Mouse (Mus musculus) layer of hippocampus, adult 8-10 months (tissue): ENCODE measurements around the gene Sgca. TPM values are rescaled to one million over a fixed set of nuclear protein-coding genes. Genes with fewer than 3 reads are reported as not detected.

ENCODE experiments used
- DNase-seq, 2 experiments: peaks; one replicate each; pipeline ENCODE4 v3.0.0; 2022; ENCODE audit warnings: low spot score in 2 of 2
- total RNA-seq, 4 experiments: library from RNA; stranded (reverse); gene quantifications; 2 replicates each; pipeline ENCODE4 v1.2.4; 2022

Gene Sgca
- total RNA-seq, 4 experiments from 2014 or later, result 0.23 to 0.56 TPM; not detected in 2

DNA sequence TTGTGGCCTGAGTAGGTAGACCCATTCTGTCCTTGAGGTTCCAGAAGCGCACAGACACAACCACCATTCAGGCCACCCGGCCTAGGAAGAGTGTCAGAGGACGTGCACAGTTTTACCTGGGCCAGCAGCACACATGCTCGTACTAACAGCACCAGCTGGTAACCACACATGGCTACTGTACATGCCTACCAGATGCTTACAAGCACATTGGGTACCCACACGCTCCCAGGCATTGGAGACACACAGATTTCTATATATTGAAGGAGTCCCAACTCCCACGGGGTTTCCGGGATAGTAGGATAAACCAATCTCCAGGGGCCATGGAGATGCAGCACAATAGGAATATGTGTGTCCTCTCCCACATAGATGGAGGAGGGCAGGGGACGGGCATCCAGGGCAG lies 26.6 kb upstream of the Sgca start:
- peak; percentile 64 to 73 for DNase-seq

DNA sequence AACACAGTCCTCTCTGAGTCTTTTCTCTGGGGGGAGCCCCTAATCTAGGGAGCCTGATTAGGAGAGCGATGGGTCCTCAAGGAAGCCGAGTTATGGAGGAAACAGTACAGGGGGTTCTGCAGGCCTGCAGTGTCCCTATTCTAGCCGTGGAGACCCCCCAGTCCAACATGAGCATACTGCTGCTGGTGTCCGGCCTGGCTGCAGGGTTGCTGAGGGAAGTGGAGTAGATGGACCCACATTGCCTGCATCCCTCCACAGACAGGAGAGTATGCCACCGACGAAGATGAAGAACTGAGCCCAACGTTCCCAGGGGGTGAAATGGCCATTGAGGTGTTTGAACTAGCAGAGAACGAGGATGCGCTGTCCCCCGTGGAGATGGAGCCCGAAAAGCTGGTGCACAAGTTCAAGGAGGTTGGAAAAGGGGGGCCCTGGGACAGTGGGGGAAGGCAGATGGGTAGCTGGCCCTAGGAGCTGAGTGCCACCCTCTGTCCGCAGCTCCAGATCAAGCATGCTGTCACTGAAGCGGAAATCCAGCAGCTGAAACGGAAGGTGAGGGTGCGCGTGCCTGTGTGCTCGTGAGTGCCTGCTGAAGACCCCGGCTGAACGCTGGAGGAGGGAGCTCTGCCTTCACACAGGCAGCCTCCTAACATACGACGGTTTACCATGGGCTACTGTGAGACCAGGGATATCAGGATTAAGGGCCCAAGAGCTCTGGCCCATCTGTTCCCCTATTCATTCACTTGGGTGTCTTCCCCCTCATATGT lies 25.6 kb upstream of the Sgca start:
- DNase-seq, result no peak

DNA sequence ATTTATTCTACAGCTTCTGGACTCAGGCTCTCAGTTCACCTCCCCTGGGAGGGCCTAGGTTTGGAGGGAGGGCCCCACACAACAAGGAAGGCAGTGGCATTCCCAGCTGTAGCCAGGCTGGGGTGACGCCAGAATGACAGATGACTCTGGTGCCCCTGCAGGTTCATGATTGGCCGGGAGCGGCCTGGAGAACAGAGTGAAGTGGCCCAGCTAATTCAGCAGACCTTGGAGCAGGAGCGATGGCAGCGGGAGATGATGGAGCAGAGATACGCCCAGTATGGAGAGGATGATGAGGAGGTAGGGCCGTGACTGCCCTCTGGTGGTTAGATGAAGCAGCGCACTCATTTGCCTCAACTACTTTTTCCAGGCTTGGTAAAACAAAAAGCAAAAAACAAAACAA lies 24.9 kb upstream of the Sgca start:
- DNase-seq, result peak; percentile 67 to 72

DNA sequence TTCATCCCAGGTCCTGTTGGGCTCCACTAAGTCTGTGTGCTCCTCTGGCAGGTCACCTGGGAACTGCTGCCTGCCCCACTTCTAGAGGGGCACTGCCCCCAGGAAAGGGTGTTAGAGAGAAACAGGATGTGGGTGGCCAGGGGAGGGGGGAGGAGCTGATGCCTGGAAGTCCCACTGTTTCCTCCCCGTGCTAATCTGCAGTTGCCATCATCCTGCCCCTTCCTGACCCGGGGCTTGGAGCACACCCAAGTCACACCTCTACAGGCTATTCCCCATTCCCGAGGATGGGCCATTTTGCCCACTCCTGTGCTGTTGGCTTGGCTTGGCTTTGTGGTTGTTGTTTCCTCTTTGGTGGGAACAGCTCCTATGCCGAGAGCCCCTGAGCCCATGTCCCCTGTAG lies 24.4 kb upstream of the Sgca start:
- no peak for DNase-seq

DNA sequence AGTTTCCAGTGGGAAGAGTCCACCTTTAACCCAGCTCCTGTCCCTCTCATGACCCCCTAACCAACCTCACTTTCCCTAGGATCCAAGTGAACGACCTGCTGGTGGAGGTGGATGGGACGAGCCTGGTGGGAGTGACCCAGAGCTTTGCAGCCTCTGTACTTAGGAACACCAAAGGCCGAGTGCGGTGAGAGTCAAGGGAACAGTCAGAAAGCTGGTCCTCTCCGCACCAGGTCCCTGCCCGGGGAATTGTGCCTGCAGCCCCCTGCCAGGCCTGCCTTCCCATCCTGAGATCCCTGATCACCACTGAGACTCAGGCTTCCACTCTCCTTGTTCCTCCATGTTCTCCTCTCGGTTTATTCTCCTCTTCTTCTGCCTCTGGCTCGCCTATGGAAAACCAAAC lies 24.0 kb upstream of the Sgca start:
- no peak for DNase-seq

DNA sequence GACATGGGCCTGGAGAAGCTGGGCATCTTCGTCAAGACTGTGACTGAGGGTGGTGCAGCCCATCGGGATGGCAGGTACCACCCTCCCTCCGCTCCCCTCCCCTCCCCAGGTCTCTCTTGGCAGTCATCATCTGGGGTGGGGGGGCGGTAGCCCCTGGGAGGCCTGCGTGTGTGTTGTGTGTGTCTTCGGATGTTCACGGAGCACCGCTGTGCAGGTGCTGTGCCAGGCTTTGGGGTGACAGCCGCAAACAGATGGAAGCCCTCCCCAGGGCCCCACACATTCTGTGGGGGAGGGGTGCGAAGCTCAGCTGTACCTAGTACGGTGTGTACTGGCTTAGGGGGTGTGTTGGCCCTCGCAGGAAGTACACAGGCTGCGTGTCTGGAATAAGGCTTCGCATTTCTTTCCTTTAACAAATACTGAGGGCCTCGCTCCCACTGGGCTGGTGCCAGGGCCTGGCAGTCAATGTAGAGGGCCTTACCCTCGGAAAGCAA lies 22.0 kb upstream of the Sgca start:
- peak in 1 of 2 experiments; percentile 76 for DNase-seq

DNA sequence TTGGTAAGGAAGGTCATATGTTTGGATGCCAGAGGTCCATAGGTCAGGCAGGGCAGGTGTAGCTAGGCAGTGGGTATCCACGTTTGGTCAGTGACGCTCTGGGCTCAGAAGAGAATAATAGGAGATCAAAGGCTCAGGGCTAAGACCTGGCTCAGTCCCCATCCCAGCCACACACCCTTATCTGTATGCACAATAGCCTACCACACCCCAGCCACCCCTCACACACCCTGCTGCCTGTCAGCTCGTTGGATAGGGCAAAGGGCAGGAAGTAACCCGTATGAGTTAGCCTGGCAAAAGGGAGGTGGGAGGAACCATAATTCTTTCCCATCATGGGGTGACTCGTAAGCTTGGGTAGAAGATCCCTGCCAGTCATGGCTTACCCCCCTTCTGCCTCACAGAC lies 21.5 kb upstream of the Sgca start:
- DNase-seq, result no peak

DNA sequence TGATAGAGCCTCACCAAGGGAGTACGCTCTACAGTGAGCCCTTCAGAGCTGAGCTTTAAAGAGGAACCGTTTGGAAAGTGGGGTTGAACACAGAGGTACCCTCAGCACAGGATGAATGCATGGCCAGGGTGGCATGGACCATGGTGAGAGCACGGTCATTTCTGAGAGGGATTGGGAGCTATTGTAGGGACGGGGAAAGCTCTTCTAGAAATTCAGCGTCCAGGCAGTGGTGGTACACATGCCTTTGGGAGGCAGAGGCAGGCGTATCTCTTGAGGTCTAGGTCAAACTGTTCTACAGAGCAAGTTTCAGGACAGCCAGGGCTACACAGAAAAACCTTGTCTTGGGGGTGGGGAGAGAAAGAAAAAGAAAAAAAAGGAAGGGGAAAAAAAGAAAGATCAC lies 20.9 kb upstream of the Sgca start:
- no peak for DNase-seq

DNA sequence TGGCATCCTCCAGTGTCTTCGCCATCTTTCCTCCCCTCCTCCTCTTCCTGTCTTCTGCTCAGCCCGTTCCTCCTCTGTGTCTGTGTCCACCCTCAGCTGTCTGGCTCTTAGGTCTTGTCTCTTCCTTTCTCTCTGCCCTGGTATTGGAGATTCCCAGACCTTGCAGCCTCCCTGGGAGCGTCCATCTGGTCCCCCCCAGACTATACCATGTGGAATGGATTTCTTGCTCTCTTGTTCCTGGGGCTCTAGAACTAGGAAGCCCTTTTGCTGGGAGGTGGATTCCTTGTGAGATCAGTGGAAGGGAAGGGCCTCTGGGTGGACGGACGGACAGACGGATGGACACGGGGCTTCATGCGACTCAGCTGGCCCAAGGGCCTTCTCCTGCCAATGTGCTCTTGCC lies 20.0 kb upstream of the Sgca start:
- DNase-seq, result no peak

DNA sequence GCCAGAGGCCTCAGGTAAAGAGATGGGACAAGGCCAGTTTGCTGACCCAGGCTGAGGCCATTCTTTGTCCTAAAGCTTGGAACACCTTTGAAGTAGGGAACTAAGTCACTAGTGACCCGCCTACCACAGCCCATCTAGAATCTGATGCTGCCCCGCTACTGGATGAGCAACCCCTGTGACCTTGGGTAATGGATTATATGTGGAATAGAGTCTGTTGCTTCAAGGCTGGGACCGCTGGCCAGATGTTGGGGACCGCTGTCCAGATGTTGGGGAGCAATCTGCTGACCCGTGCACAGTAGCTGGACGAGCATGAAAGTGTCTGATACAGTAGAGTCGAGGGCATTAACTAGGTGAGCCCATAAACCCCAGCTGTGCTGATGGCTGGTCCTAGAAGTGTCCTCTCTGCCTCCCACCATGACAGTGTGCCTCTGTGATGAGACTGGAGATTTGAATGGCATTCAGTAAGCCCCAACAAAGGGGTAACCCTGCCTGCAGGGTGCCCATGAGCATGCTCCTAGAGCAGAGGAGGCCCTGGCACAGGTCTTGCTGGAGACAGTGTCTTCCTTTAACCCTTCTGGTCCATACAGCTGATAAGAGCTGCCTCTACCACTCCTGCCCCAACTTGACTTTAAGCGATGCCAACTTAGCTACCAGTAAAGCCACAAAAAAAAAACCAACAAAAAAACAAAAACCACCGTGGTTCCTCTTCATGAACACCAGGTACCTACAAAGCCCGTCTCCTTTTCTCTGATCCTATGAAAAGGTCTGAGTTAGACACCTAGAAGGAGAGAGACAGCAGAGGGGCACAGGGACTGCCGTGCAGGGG lies 19.0 kb upstream of the Sgca start:
- no peak for DNase-seq

DNA sequence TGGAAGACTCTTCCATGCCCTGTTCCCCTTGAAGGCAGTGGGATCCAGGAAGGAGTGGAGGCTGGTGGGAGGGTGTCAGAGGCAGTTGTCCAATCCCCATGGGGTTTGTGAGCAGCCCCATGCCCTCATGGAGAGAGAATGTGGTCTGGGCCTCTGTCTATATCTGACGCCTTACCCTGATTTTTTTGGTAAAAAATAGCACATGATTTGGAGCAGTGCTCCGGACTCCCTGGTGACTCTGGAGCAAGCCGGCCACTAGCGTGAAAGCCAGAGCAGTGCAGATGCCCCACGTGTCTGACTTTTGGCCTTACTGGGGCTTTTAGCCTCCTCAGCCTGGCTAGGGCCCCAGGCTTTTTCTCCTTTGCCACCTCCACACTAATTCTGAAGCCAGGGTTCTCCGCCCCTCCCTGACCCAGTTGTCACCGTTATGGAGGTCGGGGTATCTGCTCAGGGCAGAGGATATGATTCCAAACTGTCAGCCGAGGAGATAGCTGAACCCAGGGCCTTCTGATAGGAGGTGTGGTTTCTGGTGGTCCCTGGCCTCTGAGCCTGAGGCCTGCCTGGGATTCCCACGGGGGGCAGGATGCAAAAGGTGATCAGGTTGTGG lies 18.2 kb upstream of the Sgca start:
- no peak for DNase-seq

DNA sequence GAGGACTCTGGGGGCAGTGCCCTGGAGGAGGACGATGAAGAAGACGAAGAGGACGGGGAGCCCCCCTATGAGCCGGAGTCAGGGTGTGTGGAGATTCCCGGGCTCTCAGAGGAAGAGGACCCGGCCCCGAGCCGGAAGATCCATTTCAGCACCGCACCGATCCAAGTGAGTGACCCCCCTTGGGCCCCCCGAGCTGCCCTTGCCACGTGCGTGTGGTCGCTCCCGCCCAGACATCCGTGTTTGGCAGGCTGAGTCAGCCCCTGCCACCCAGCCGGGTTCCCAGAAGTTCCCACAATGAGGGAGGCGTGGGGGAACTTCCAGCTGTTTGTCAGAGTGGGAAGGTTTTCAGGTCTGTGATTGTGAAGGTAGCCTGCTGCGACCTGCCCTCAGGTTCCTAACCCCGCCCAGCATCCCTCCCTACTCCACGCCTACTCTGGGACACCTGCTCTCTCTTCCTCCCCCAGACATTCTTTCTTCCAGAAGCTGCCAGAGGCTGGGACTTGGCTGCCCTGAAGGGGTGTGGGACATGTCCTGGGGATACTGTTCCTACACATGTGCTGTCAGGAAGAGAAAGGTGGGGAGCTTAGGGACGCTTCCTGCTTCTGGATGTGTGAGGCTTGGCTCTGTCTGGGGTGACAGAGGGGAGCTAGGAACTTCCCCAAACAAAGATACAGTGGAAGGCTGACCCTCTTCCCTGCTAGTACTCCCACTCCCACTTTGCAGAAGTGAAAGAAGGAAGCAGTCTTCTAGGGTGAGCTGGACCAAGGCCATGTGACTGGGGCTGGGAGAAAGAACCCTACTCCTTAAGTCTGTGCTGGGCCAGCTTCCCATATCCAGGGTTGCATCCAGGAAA lies 16.9 kb upstream of the Sgca start:
- no peak for DNase-seq

DNA sequence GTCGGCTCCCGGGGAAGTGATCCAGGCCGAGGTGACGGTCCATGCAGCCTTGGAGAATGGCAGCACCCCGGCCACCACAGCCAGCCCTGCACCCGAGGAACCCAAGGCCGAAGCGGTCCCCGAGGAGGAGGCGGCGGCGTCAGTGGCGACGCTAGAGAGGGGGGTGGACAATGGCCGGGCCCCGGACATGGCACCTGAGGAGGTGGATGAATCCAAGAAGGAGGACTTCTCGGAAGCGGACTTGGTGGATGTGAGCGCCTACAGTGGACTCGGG lies 16.3 kb upstream of the Sgca start:
- no peak for DNase-seq

DNA sequence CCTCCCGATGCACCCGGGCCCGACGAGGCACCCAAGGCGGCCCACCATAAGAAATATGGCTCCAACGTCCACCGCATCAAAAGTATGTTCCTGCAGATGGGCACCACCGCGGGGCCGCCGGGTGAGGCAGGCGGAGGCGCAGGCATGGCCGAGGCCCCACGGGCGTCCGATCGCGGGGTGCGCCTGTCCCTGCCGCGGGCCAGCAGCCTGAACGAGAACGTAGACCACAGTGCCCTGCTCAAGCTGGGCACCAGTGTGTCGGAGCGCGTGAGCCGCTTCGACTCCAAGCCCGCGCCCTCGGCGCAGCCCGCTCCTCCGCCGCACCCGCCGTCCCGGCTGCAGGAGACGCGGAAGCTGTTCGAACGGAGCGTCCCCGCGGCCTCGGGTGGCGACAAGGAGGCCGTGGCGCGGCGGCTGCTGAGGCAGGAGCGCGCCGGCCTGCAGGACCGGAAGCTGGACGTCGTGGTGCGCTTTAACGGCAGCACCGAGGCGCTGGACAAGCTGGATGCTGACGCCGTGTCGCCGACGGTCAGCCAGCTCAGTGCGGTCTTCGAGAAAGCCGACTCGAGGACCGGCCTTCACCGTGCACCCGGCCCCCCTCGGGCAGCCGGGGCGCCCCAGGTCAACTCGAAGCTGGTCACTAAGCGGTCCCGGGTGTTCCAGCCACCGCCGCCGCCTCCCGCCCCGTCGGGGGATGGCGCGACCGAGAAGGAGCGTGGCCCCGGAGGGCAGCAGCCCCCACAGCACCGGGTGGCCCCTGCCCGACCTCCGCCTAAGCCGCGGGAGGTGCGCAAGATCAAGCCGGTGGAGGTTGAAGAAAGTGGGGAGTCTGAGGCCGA lies 15.7 kb upstream of the Sgca start:
- DNase-seq, result no peak

DNA sequence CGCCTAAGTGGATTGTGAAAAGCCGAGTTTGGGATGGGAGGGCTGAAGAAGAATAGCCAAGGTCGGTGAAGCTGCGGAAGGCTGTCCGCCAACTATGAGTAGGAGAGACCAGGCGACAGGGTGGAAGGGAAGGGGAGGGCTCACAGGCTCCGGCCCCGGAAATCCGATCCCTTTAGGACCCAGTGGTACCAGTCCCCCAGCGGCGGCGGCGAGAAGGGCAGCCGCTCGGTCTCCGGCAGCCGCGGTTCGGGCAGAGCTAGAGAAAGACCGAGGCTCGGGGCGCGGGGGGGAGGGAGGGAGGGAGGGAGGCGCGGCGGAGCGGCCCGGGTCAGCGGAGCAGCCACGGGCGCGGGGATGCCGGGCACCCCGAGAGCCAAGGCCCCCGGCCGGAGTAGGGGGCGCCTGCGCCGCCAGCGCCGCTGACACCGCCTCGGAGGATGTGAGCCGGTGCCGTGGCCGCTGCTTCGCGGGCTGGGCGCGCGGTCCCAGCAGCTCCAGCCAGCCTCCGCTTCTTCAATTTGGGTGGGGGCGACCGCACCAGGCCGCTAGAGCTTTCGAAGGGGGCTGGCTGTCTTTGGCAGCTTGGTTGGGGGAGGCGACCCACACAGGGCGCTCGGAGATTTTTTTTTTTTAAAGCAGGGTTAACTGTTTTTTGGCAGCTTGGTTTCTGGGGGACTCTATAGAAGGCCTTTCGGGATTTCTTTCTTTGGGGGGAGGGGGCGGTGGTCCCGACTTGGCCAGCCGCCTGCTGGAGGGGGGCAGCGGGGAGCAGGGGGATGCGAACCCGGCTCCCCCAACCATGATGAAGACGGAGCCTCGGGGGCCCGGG lies 14.8 kb upstream of the Sgca start, which contains the start of gene Ppp1r9b:
TSS of gene Ppp1r9b (plus strand) at position 287 of the 829 bp plus-strand sequence.
- peak; percentile 86 to 88 for DNase-seq

DNA sequence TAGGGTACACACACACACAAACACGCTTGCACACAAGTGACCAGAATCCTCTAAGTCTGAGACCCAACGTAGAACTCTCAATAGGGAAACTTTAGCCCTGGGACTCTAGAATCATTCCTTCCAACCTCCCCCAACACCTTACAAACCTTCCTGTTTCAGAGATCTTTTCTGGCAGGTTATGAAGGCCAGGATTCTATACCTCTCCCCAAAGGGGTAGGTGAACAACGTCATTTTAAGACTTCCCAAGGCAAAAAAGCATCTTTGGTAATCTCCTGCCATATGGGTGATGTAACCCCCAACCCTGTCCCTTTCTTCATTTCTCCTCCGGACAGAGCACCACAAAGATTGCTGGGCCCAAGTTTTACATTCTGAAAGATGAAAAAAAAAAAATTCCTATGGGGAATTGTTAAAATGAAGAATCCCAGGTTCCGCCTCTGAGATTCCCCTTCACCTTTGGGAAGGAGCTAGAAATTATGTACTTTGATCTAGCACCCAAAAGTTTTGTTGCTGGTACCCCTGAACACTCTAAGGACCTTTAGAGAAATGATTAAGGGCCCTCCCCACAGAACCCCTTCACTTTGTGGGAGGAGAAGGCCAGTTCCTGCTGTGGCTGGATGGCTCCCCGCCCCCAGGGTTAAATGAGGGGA lies 14.1 kb upstream of the Sgca start:
- DNase-seq, result no peak

DNA sequence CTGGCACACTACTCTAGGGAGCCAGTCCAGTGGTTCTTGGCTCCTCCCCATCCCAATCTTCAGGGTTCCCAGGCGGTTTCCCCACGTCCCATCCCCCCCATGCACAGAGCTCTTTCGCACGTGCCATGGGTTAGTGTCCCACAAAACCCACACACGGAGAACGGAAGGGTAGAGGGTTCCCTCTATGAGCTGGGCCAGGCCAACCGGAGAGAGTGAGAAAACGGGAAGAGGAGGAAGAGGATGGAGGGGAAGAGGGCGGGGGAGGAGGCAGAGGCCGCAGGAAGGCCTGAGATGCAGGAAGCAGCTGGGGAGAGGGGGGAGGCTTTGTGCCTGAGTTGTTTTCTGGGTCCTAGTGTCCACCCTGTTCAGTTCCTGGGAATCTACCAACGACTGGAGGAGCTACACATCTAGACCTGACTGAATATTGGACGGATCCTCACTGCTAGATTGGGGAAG lies 13.5 kb upstream of the Sgca start:
- peak; percentile 81 to 84 for DNase-seq

DNA sequence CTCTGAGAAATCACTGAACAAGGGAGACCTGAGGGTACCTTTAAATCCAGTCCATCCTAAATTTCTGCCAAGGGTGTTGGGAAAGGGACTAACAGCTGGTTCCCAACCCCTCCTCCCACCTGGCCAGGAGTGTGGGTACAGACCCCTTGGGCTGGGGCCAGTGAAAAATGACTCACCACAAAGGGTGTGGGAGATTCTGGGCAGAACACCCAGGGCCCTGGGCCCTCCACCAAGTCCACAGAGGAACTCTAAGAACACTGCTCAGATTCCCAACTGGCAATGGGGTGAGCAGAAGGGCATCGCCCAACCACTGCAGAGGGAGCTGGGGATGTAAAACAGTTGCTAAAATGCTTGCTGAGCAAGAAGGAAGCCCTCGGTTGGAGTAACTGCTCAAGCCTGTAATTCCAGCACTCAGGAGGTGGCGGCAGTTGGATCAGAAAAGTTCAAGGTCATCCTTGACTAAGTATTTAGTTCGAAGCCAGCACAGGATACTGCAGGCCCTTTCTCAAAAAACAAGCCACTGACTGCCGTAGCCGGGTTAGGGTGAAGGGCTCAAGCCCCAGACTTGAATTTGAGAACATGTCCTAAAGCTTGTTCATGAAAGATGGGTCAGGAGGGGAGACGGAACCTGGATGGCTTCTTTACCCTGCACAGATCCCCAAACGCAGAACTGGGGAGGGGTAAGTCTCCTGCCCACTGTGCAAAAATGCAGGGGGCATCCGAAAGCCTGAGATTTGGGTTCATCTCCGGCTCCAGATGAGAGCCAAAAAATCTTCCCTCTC lies 12.8 kb upstream of the Sgca start:
- DNase-seq, result peak in 1 of 2 experiments; percentile 50
